Mouse (Mus musculus) embryo, embryonic 11 days (tissue): Measurements from ENCODE around the gene Capn5.

Experiments
- DNase-seq: peaks from one replicate; pipeline ENCODE4 v3.0.0-alpha.2; 2015

Capn5 gene

GRCm38 (mm10) chr7:98108636-98109430 lies 69.2 kb downstream of the Capn5 start:
- no peak for DNase-seq

- DNase-seq, result no peak
Measured at GRCm38 (mm10) chr7:98106272-98106671, 71.8 kb downstream of the Capn5 start.

GRCm38 (mm10) chr7:98104481-98105435 lies 73.3 kb downstream of the Capn5 start:
- no peak for DNase-seq

DNA sequence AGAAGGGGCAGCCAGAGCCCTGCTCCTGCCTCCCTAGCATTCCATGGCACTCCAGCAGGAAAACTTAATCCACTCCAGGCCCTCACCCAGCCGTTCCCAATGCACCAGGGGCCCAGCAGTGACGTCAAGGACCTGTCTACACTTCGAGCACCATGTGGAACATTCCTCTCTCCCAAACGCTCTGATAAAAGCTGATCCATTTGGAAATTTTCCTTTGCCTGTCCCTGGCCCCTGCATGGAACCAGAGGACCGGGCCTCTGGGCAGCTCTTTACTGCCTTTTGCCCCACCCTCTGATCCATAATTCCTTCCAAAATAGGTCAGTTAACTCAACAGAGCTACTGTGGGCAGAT lies 74.2 kb downstream of the Capn5 start:
- DNase-seq, result no peak

DNA sequence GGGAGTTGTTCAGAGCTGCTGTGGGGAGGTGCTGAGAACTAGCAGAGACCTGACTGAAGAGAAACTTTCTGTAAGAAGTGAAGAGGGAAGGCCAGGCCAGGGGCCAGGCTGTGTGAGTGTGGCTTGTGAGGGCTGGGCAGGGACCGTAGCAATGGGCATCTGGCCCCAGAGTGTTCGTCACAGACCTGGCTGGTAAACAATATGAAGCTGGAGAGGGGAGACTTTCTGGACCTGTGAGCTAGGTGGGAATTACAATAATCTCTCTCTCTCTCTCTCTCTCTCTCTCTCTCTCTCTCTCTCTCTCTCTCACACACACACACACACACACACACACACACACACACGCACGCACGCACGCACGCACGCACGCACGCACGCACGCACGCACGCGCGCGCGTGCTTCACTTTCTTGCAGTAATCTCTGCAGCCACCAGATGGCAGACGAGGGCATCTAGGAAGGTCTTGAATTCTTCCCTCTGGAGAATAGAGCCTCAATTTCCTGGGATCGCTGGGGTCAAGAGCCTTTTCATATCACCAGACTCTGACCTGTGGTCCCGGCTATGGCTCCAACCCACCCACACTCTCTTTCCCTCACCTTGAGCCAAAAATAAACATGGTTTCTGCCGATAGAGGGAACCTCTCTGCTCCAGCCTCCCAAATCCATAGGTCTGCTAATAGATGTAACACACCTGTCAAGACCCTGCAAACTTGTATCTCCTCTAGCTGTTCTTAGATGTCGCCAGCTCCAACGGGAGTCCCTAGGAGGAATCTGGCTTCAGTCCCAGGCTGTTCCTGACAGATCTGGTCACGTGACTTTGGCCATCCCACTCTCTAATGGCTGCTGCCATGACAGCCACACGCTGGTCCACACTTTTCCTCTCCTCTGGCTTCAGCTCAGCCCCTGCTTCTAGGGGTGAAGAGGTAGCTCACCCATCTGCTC lies 74.8 kb downstream of the Capn5 start:
- peak; percentile 88 for DNase-seq

- DNase-seq, result no peak
Measured at GRCm38 (mm10) chr7:98102488-98102887, 75.6 kb downstream of the Capn5 start.

GRCm38 (mm10) chr7:98097557-98097956 lies 80.5 kb downstream of the Capn5 start:
- no peak for DNase-seq

DNA sequence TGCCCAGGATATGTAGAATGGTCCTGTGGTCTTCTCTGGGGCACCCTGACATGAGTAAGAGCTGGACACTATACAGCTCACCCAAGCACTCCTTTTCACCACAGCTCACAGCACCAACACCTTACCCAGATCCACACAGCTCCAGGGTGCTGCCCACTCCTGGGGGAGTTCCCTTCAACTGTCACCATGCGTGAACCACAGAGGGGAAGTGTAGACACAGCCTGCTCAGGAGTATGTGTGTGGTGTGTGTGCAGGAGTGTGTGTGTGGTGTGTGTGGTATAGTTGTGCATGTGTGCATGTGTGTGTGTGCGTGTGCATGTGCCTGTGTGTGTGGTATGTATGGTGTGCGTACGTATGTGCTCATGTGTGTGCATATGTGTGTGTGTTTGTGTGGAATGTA lies 82.2 kb downstream of the Capn5 start:
- DNase-seq, result no peak

- peak; percentile 52 for DNase-seq
Measured at GRCm38 (mm10) chr7:98086346-98086745, 91.7 kb downstream of the Capn5 start.

- DNase-seq, result no peak
Measured at GRCm38 (mm10) chr7:98085314-98085713, 92.8 kb downstream of the Capn5 start.

GRCm38 (mm10) chr7:98084541-98085293 lies 93.4 kb downstream of the Capn5 start:
- DNase-seq, result peak; percentile 13

GRCm38 (mm10) chr7:98082376-98082775 lies 95.7 kb downstream of the Capn5 start:
- peak; percentile 54 for DNase-seq

- DNase-seq, result no peak
Measured at GRCm38 (mm10) chr7:98077453-98077852, 100.6 kb downstream of the Capn5 start.

GRCm38 (mm10) chr7:98071620-98072019 lies 106.5 kb downstream of the Capn5 start:
- peak; percentile 92 for DNase-seq
